Mouse (Mus musculus) right cerebral cortex, adult 18-20 months (tissue): ENCODE measurements around the gene Ccdc122.

ENCODE experiments used
- DNase-seq: peaks from one replicate; pipeline ENCODE4 v3.0.0; 2022; ENCODE audit warnings: mixed read lengths

The Ccdc122 gene

GRCm38 (mm10) chr14:77136936-77137335, 100.4 kb downstream of the Ccdc122 start:
- no peak for DNase-seq

GRCm38 (mm10) chr14:77141324-77142282, 105.0 kb downstream of the Ccdc122 start:
- DNase-seq = peak; percentile 76

GRCm38 (mm10) chr14:77145103-77145502, 108.5 kb downstream of the Ccdc122 start:
- DNase-seq = no peak

- no peak for DNase-seq
Observed at GRCm38 (mm10) chr14:77147635-77148034, 111.1 kb downstream of the Ccdc122 start.

- no peak for DNase-seq
Observed at GRCm38 (mm10) chr14:77150556-77150955, 114.0 kb downstream of the Ccdc122 start.

GRCm38 (mm10) chr14:77151431-77151830, 114.9 kb downstream of the Ccdc122 start:
- DNase-seq = no peak

- peak; percentile 87 for DNase-seq
Observed at GRCm38 (mm10) chr14:77156222-77156910, 119.8 kb downstream of the Ccdc122 start, which contains the start of gene Enox1. Gene Enox1 (plus strand): TSS chr14:77156763.

- DNase-seq = no peak
Observed at GRCm38 (mm10) chr14:77156911-77157504, 120.4 kb downstream of the Ccdc122 start.

- DNase-seq = peak; percentile 92
Observed at GRCm38 (mm10) chr14:77157505-77157911, 120.9 kb downstream of the Ccdc122 start.

- no peak for DNase-seq
Observed at GRCm38 (mm10) chr14:77159397-77159796, 122.8 kb downstream of the Ccdc122 start.
